28 mouse cellular contexts compared by ENCODE assay signal in genomic region chr14:121431261-121431660, GRCm38 (mm10).
"Had no signal": no experiment of that assay in that cellular context is flagged by ENCODE, and none has a peak within 500 bp of the region (broad histone marks: within the 10 kb centered on the region; RNA-seq: fewer than 3 reads in every experiment).

No protein-coding gene starts in this region.

- DNase-seq: cerebellum, adult 2 months; cerebellum, adult 8-10 months; cerebellum, adult 9-10 months; cerebellum, adult 9-11 months; cerebellum, postnatal 10 days; cerebellum, postnatal 14 days; cerebellum, postnatal 25 days; cerebellum, postnatal 36 days; embryo, embryonic 11 days; forebrain, postnatal 0 days; gastrocnemius, adult 2 months; gastrocnemius, postnatal 10 days; gastrocnemius, postnatal 14 days; gastrocnemius, postnatal 25 days; gastrocnemius, postnatal 36 days; heart, adult 18-20 months; heart, adult 2 months had no signal

- H3K9me3 ChIP-seq: embryonic facial prominence, embryonic 15.5 days; forebrain, embryonic 15.5 days had no signal

- H3K9ac ChIP-seq: embryonic facial prominence, embryonic 12.5 days; embryonic facial prominence, embryonic 13.5 days; embryonic facial prominence, embryonic 15.5 days; forebrain, embryonic 12.5 days; forebrain, embryonic 13.5 days; forebrain, embryonic 15.5 days; forebrain, postnatal 0 days had no signal

- H3K4me3 ChIP-seq: embryonic facial prominence, embryonic 10.5 days; embryonic facial prominence, embryonic 12.5 days; embryonic facial prominence, embryonic 13.5 days; embryonic facial prominence, embryonic 15.5 days; erythroblast, embryonic 14.5 days; forebrain, embryonic 10.5 days; forebrain, embryonic 12.5 days; forebrain, embryonic 13.5 days; forebrain, embryonic 15.5 days; gastrocnemius, adult 2 months; heart, adult 2 months had no signal

- H3K27ac ChIP-seq: embryonic facial prominence, embryonic 10.5 days; embryonic facial prominence, embryonic 12.5 days; embryonic facial prominence, embryonic 13.5 days; embryonic facial prominence, embryonic 15.5 days; forebrain, embryonic 10.5 days; forebrain, embryonic 12.5 days; forebrain, embryonic 13.5 days; forebrain, embryonic 15.5 days; gastrocnemius, adult 2 months; heart, adult 2 months had no signal

- H3K36me3 ChIP-seq: embryonic facial prominence, embryonic 10.5 days; embryonic facial prominence, embryonic 12.5 days; embryonic facial prominence, embryonic 13.5 days; embryonic facial prominence, embryonic 15.5 days; forebrain, embryonic 10.5 days; forebrain, embryonic 12.5 days; forebrain, embryonic 15.5 days had no signal

- H3K4me1 ChIP-seq: embryonic facial prominence, embryonic 10.5 days; embryonic facial prominence, embryonic 12.5 days; embryonic facial prominence, embryonic 13.5 days; embryonic facial prominence, embryonic 15.5 days; forebrain, embryonic 10.5 days; forebrain, embryonic 12.5 days; forebrain, embryonic 13.5 days; forebrain, embryonic 15.5 days had no signal

- H3K4me2 ChIP-seq: embryonic facial prominence, embryonic 12.5 days; embryonic facial prominence, embryonic 13.5 days; embryonic facial prominence, embryonic 15.5 days; forebrain, embryonic 12.5 days; forebrain, embryonic 13.5 days; forebrain, embryonic 15.5 days had no signal

- ATAC-seq: forebrain, embryonic 13.5 days; forebrain, embryonic 14.5 days; forebrain, embryonic 15.5 days; forebrain, embryonic 16.5 days; forebrain, postnatal 0 days had no signal

- H3K27me3 ChIP-seq: embryonic facial prominence, embryonic 12.5 days; embryonic facial prominence, embryonic 13.5 days; embryonic facial prominence, embryonic 15.5 days; forebrain, embryonic 12.5 days; forebrain, embryonic 13.5 days; forebrain, embryonic 15.5 days had no signal
